ENCODE assay signal across 16 mouse cellular contexts in the genomic region with DNA sequence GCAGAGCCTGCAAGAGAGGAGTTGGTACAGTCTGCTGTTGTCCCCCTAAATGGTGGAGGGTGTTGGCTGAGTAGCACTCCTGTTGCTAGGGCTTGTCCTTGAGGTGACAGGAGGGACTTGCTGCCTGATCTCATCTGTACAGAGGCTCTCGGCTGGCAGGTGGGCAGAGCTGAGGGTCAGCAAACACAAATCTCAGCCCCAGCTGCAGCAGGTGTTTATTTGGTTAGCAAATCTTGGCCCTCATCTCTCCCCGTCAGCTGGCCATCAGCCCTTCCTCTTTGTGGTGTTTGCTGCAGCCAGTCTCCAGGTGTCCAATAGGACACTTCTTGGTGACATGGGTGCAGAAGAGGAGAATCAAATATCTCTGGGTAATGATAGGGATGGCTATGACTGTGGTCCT. TPM values are rescaled to one million over a fixed set of nuclear protein-coding genes. Genes with fewer than 3 reads are reported as not detected.
A peak's percentile ranks its signal among the peaks of the same experiment; 100 is the strongest.
DNase-seq lines count a peak whose midpoint lies in the region; ATAC-seq and TF ChIP-seq lines count a peak whose summit lies in the region.
"Had no signal": no experiment of that assay in that cellular context is flagged by ENCODE, and none has a peak within 500 bp of the region (broad histone marks: within the 10 kb centered on the region; RNA-seq: fewer than 3 reads in every experiment).

No protein-coding gene starts in this region.

- no peak overlapping the region for H3K4me2 ChIP-seq in heart, embryonic 12.5 days
- H3K4me2 ChIP-seq in lung, embryonic 14.5 days = no peak overlapping the region
- H3K4me2 ChIP-seq in intestine, embryonic 15.5 days (replicated peaks) = peak overlapping the region; percentile 42
- H3K4me2 ChIP-seq in stomach, postnatal 0 days (replicated peaks; ENCODE audit: low read depth) = peak overlapping the region; percentile 14; the same call in 1 of the 2 replicates
- H3K4me2 ChIP-seq: forebrain, embryonic 12.5 days; hindbrain, embryonic 15.5 days; neural tube, embryonic 15.5 days had no signal

- no peak overlapping the region for H3K27ac ChIP-seq in heart, embryonic 12.5 days (ENCODE audit: poor library complexity, severe bottlenecking)
- 0 out of 2 replicates have a peak overlapping the region, but pooled peaks have one; percentile 12 for H3K27ac ChIP-seq in lung, embryonic 14.5 days (ENCODE audit: low read depth)
- peak overlapping the region; percentile 73 for H3K27ac ChIP-seq in intestine, embryonic 15.5 days
- peak overlapping the region; percentile 69 for H3K27ac ChIP-seq in stomach, postnatal 0 days (replicated peaks)
- H3K27ac ChIP-seq: forebrain, embryonic 12.5 days; hindbrain, embryonic 15.5 days; neural tube, embryonic 15.5 days had no signal

- 0 out of 2 replicates have a peak overlapping the region, but pooled peaks have one; percentile 25 for H3K9ac ChIP-seq in heart, embryonic 12.5 days
- no peak overlapping the region for H3K9ac ChIP-seq in lung, embryonic 14.5 days
- H3K9ac ChIP-seq in intestine, embryonic 15.5 days = peak overlapping the region; percentile 34
- H3K9ac ChIP-seq in stomach, postnatal 0 days (ENCODE audit: low read length) = no peak overlapping the region
- H3K9ac ChIP-seq: forebrain, embryonic 12.5 days; hindbrain, embryonic 15.5 days; neural tube, embryonic 15.5 days had no signal

- no peak for TF ChIP-seq CTCF in lung, embryonic 14.5 days (IDR thresholded peaks at IDR 0.05; ENCODE audit: low read depth)
- no peak for TF ChIP-seq CTCF in stomach, postnatal 0 days (IDR thresholded peaks at IDR 0.05; ENCODE audit: low read depth)

- no peak for ATAC-seq in heart, embryonic 12.5 days (ENCODE audit: insufficient number of reproducible peaks, low FRiP score)
- ATAC-seq in lung, embryonic 14.5 days (ENCODE audit: insufficient read depth) = no peak; the same call in 1 of the 2 replicates
- no peak for ATAC-seq in intestine, embryonic 15.5 days
- ATAC-seq in stomach, postnatal 0 days (ENCODE audit: low FRiP score, low TSS enrichment) = no peak

- H3K4me3 ChIP-seq in heart, embryonic 12.5 days = no peak overlapping the region
- no peak overlapping the region for H3K4me3 ChIP-seq in lung, embryonic 14.5 days (ENCODE audit: low read depth, low read length)
- no peak overlapping the region for H3K4me3 ChIP-seq in intestine, embryonic 15.5 days (replicated peaks)
- H3K4me3 ChIP-seq in stomach, postnatal 0 days (ENCODE audit: low read depth, low read length) = no peak overlapping the region
- H3K4me3 ChIP-seq: forebrain, embryonic 12.5 days; hindbrain, embryonic 15.5 days; neural tube, embryonic 15.5 days had no signal

- peaks cover 3% of the 10 kb centered on the region; the same call in 1 of the 2 replicates for H3K9me3 ChIP-seq in heart, embryonic 12.5 days (replicated peaks)
- no peaks in the 10 kb centered on the region for H3K9me3 ChIP-seq in lung, embryonic 14.5 days (ENCODE audit: low read depth, low read length)
- H3K9me3 ChIP-seq in intestine, embryonic 15.5 days = no peaks in the 10 kb centered on the region
- no peaks in the 10 kb centered on the region for H3K9me3 ChIP-seq in stomach, postnatal 0 days (ENCODE audit: control insufficient read depth, low read length)
- H3K9me3 ChIP-seq: forebrain, embryonic 12.5 days; hindbrain, embryonic 15.5 days; neural tube, embryonic 15.5 days had no signal

- peaks cover 5% of the 10 kb centered on the region; the same call in 1 of the 2 replicates for H3K27me3 ChIP-seq in heart, embryonic 12.5 days (replicated peaks)
- H3K27me3 ChIP-seq in lung, embryonic 14.5 days (ENCODE audit: insufficient read depth, low read length) = no peaks in the 10 kb centered on the region
- H3K27me3 ChIP-seq in intestine, embryonic 15.5 days (replicated peaks) = no peaks in the 10 kb centered on the region
- no peaks in the 10 kb centered on the region for H3K27me3 ChIP-seq in stomach, postnatal 0 days (ENCODE audit: control insufficient read depth, insufficient read depth, low read length)

- peaks cover 32% of the 10 kb centered on the region for H3K4me1 ChIP-seq in heart, embryonic 12.5 days (replicated peaks)
- 0 out of 2 replicates have a peak, but pooled peaks cover 5% of the 10 kb centered on the region for H3K4me1 ChIP-seq in lung, embryonic 14.5 days (ENCODE audit: insufficient read depth)
- H3K4me1 ChIP-seq in intestine, embryonic 15.5 days (replicated peaks) = peaks cover 58% of the 10 kb centered on the region
- H3K4me1 ChIP-seq in stomach, postnatal 0 days (replicated peaks; ENCODE audit: control insufficient read depth, insufficient read depth) = peaks cover 5% of the 10 kb centered on the region; the same call in 1 of the 2 replicates
- H3K4me1 ChIP-seq: hindbrain, embryonic 15.5 days; neural tube, embryonic 15.5 days had no signal

- no peaks in the 10 kb centered on the region for H3K36me3 ChIP-seq in heart, embryonic 12.5 days
- no peaks in the 10 kb centered on the region for H3K36me3 ChIP-seq in lung, embryonic 14.5 days (ENCODE audit: insufficient read depth)
- no peaks in the 10 kb centered on the region for H3K36me3 ChIP-seq in intestine, embryonic 15.5 days
- no peaks in the 10 kb centered on the region; the same call in 1 of the 2 replicates for H3K36me3 ChIP-seq in stomach, postnatal 0 days (ENCODE audit: control insufficient read depth, insufficient read depth, low read length)
- H3K36me3 ChIP-seq: forebrain, embryonic 12.5 days; hindbrain, embryonic 15.5 days; neural tube, embryonic 15.5 days had no signal

- no peak for TF ChIP-seq EP300 in stomach, postnatal 0 days (optimal IDR thresholded peaks at IDR 0.05)

- WGBS in heart, embryonic 12.5 days = 57% methylated on average over 2 of the region's 2 CpGs
- 28% methylated on average over 2 of the region's 2 CpGs for WGBS in lung, embryonic 14.5 days
- WGBS in intestine, embryonic 15.5 days = 43% methylated on average over 2 of the region's 2 CpGs
- 66% methylated on average over 2 of the region's 2 CpGs for WGBS in stomach, postnatal 0 days

- DNase-seq in heart, postnatal 36 days = no peak
- no peak for DNase-seq in lung, embryonic 14.5 days
- DNase-seq in lung, postnatal 14 days = no peak
- no peak for DNase-seq in stomach, postnatal 0 days (ENCODE audit: low spot score)
- no peak for DNase-seq in liver
- DNase-seq: adrenal gland, adult 8-10 months; cerebellum, adult 18-20 months; heart, adult 18-20 months; kidney, adult 8-10 months; lung, postnatal 10 days; thymus, postnatal 36 days had no signal

- intact Hi-C loops in heart, postnatal 36 days (cut with DNase I) = no loop called here

RNA-seq across cellular contexts. Expression of gene Itpr3, which starts 7.1 kb away (rescaled TPM):
- 3.1 and 4.4 TPM in 2 replicates for polyA plus RNA-seq in heart, embryonic 12.5 days (2016; fragmentation: Nextera tagmentation; extraction: Ambion mirVana)
- 1 to 10 TPM; 5.3 to 6.7 TPM for total RNA-seq in heart, postnatal 36 days (2021)
- 5.1 and 5.8 TPM in 2 replicates for polyA plus RNA-seq in lung, embryonic 14.5 days (2014; fragmentation: Nextera tagmentation; extraction: Ambion mirVana)
- polyA plus RNA-seq in intestine, embryonic 15.5 days (2015; fragmentation: Nextera tagmentation; extraction: Ambion mirVana) = 13.0 and 14.5 TPM in 2 replicates
- 5.9 and 6.6 TPM in 2 replicates for polyA plus RNA-seq in stomach, postnatal 0 days (2015; fragmentation: Nextera tagmentation; extraction: Ambion mirVana)

RNA-seq across cellular contexts. Expression of gene Bak1, which starts 35.4 kb away (rescaled TPM):
- 4.3 and 5.8 TPM in 2 replicates for polyA plus RNA-seq in heart, embryonic 12.5 days (2016; fragmentation: Nextera tagmentation; extraction: Ambion mirVana)
- 10 to 100 TPM; 20.0 to 21.2 TPM for total RNA-seq in heart, postnatal 36 days (2021)
- 12.0 and 13.8 TPM in 2 replicates for polyA plus RNA-seq in lung, embryonic 14.5 days (2014; fragmentation: Nextera tagmentation; extraction: Ambion mirVana)
- polyA plus RNA-seq in intestine, embryonic 15.5 days (2015; fragmentation: Nextera tagmentation; extraction: Ambion mirVana) = 7.3 and 8.1 TPM in 2 replicates
- 3.5 and 3.6 TPM in 2 replicates for polyA plus RNA-seq in stomach, postnatal 0 days (2015; fragmentation: Nextera tagmentation; extraction: Ambion mirVana)

Comparison
In these comparisons a context has a peak if more than half of its experiments do, and no peak if none do; other contexts are left out.
1. H3K4me2 ChIP-seq: peak in intestine, embryonic 15.5 days (single experiment) and stomach, postnatal 0 days (single experiment); none in heart, embryonic 12.5 days (single experiment) and lung, embryonic 14.5 days (single experiment).
2. H3K9ac ChIP-seq: peak in heart, embryonic 12.5 days (single experiment) and intestine, embryonic 15.5 days (single experiment); none in lung, embryonic 14.5 days (single experiment) and stomach, postnatal 0 days (single experiment).